Mouse (Mus musculus) embryo, embryonic 10.5 days (tissue): Measurements from ENCODE around the gene Rab36.

Experiments used
- DNase-seq: peaks from one replicate; pipeline ENCODE4 v3.0.0-alpha.2; 2015; ENCODE audit warnings: low spot score

The Rab36 gene

DNA sequence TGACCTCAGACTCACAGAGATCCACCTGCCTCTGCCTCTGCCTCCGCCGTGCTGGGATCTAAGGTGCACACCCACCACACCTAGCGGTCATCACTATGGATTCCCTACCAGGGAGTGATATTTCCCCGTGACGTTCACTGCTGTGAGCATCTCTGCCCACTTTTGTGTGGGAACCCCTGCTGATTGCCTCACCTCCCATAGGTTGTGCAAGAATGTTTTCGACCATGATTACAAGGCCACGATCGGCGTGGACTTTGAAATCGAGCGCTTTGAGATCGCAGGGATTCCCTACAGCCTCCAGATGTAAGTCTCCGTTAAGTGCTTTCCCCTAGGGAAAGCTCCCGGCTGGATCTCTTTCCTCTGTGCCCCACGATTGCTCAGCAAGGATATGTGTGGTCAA, 9.0 kb downstream of the Rab36 start:
- no peak for DNase-seq

GRCm38 (mm10) chr10:75048711-75049110, 11.9 kb downstream of the Rab36 start:
- no peak for DNase-seq

GRCm38 (mm10) chr10:75051364-75052074, 14.7 kb downstream of the Rab36 start:
- no peak for DNase-seq

DNA sequence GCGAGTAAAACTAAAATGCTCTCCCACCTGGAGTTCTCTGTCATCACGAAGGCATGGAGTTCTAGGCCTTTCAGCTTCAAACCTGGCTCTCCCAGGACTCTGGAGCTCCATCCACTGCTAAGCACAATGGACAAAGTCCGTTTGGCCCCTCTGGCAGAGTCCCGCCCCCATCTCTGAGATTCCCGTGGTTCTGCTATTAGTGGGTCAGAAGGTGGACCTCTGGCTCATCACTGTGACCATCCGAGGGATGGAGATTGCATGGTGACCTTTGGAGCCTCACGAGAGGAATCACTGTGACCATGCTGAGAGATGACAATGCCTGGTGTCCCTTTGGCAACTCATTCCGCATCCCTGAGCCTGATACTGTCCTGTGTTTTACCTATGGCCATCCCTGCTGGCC, 16.0 kb downstream of the Rab36 start:
- no peak for DNase-seq

- DNase-seq, result no peak
Measured at GRCm38 (mm10) chr10:75053655-75054054, 16.8 kb downstream of the Rab36 start.

DNA sequence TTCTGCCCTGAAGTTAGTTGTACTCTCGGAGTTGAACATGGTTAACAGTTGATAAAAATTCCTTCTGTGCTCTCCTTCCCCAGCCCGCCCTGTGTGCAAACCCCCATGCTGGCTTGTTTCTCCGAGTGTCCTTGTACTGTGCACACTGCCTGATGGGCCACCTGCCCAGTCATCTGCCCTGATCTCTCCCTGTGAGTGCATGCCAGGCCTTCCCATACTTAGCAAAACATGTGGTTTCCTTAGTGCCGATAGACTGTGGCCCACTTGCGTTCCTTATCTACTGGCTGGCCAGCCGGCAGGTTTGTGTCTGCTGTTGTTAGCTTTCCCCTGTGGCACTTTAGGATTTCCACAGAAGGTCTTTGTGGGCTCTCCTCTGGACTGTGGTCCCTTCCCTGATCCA, 17.3 kb downstream of the Rab36 start:
- DNase-seq, result no peak

- DNase-seq, result no peak
Measured at GRCm38 (mm10) chr10:75055672-75056071, 18.8 kb downstream of the Rab36 start.

- DNase-seq, result no peak
Measured at GRCm38 (mm10) chr10:75056255-75056654, 19.4 kb downstream of the Rab36 start.

- DNase-seq, result no peak
Measured at GRCm38 (mm10) chr10:75058336-75058735, 21.5 kb downstream of the Rab36 start.

DNA sequence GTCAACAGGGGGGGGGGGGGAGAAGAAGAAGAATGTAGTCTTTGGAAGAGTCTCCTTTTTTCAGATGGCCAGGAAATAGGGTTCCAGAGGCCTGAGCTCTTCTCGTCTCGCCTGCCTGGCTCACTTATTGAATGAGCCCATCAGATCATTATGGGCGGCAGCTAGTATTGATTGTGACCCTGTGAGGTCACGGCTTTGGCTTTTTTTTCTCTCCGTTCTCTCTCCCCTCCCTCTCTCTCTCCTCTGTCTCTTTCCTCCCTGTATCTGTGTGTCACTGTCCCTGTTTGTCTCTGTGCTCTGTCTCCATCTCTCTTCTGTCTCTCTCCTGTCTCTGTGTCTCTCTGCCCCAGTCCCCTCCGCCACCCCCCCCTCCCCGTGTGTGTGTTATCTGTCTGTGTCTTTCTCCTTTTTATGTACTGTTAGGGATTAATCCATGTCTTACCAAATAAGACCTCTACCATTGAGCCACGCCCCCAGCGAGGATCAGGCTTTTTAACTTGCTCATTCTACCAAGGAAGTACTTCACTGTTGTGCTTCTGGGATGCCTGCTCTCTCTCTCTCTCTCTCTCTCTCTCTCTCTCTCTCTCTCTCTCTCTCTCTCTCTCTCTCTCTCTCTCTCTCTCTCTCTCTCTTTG, 22.0 kb downstream of the Rab36 start:
- DNase-seq, result peak; percentile 61

GRCm38 (mm10) chr10:75059396-75059795, 22.5 kb downstream of the Rab36 start:
- peak; percentile 90 for DNase-seq

DNA sequence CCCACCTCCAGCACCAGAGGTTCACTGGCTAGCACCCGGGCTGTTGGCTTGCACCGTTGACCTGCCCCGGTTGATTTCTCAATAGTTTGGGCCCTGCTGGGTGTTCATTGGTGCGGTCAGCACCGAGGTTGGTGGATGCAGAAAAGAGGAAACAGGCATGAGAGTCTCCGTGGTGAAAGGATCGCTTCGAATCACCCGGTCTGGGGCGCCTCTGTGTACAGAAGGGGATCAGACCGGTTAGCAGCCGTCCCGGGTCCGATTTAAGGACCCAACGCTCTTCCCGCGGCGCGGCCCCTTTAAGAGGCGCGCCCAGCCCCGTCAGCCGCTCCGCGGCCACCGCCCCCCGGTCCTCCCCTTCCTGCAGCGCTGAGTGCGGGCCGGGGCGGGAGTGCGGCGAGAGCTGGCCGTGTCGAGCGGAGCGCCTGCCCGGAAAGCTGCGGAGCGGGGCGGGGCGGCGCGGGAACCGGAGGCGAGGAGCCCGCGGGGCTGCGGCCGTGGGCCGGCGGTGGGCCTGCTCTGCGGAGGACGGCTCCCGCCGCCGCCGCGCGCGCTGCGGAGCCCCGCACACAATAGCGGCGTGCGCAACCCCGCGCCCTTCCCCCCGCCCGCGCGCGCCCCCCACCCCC, 23.5 kb downstream of the Rab36 start, which contains the start of gene Bcr:
Gene Bcr (plus strand): TSS at position 376 of the 626 bp plus-strand sequence.
- peak; percentile 90 for DNase-seq

DNA sequence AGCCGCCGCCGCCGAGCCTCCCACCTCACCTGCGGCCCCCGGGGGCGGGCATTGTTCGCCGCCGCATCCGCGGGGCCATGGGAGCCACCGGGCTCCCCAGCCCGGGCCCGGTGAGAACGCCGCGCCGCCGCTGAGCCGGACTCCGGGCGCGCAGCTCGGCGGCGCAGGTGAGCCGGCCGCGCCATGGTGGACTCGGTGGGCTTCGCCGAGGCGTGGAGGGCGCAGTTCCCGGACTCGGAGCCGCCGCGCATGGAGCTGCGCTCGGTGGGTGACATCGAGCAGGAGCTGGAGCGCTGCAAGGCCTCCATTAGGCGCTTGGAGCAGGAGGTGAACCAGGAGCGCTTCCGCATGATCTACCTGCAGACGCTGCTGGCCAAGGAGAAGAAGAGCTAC, 24.0 kb downstream of the Rab36 start:
- no peak for DNase-seq

DNA sequence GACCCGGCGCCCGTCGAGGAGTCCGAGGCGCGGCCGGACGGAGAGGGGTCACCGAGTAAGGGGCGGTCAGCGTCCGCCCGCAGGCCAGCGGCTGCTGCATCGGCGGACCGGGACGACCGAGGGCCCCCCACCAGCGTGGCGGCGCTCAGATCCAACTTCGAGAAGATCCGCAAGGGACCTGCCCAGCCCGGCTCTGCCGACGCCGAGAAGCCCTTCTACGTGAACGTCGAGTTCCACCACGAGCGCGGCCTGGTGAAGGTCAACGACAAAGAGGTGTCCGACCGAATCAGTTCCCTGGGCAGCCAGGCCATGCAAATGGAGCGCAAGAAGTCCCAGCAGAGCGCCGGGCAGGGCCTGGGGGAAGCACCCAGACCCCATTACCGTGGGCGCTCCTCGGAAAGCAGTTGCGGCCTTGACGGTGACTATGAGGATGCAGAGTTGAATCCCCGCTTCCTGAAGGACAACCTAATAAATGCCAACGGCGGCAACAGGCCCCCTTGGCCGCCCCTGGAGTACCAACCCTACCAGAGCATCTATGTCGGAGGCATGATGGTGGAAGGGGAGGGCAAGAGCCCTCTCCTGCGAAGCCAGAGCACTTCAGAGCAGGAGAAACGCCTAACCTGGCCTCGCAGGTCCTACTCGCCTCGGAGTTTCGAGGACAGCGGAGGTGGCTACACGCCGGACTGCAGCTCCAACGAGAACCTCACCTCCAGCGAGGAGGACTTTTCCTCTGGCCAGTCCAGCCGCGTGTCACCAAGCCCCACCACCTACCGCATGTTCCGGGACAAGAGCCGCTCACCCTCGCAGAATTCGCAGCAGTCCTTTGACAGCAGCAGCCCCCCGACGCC, 24.7 kb downstream of the Rab36 start:
- DNase-seq, result peak; percentile 34

DNA sequence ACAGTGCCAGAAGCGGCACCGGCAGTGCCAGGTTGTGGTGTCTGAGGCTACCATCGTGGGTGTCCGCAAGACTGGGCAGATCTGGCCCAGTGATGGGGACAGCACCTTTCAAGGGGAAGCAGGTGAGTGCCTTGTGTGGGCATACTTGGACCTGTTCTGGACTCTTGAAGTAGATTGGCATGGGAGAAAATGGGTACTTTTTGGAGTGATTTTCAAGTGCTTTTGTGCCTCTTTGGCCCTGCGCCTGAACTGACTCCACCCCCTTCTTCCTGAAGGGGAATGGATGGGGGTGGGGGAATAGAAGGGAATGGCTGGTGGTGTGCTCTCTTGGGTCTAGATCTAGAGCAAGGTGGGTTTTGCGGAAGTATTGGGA, 25.3 kb downstream of the Rab36 start:
- no peak for DNase-seq

DNA sequence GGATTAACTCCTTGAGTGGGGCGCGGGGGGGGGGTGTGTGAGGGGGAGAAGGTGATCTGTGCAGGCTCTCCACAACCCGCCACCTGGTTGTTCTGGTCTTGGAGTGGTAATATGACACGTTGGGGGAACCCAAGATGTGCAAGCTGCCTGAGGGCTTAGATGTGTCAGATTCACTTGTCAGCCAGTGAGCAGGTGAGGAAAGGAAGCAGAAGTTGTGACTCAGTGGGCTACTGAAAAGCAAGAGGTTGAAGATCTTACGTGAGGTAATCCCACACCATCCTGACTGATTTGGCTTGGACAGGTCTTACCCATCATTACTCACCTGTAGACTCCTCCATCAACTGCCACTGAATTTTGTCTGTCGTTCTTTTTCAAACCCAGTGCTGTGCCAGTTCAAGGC, 25.8 kb downstream of the Rab36 start:
- no peak for DNase-seq

- no peak for DNase-seq
Measured at GRCm38 (mm10) chr10:75063301-75063965, 26.6 kb downstream of the Rab36 start.

DNA sequence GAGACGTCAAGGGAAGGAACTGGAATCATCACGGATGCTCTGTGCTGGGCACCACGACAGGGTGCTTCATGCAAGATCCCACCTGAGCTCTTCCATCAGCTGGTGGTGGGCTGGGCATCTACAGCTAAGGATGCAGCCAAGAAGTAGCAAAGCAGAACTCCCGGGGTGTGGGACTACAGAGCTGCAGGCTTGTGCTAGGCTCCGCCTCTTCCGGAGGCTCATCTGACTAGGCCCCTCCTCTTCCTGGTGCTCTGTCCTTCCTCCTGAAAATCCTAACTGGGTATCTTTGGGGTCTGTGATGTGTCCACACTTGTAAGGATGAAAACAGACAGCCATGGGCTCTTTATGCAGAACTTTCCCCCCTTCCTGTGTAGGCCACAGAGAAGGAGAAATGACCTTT, 28.8 kb downstream of the Rab36 start:
- no peak for DNase-seq

- DNase-seq, result no peak
Measured at GRCm38 (mm10) chr10:75067446-75067845, 30.6 kb downstream of the Rab36 start.

GRCm38 (mm10) chr10:75068086-75068485, 31.2 kb downstream of the Rab36 start:
- no peak for DNase-seq

DNA sequence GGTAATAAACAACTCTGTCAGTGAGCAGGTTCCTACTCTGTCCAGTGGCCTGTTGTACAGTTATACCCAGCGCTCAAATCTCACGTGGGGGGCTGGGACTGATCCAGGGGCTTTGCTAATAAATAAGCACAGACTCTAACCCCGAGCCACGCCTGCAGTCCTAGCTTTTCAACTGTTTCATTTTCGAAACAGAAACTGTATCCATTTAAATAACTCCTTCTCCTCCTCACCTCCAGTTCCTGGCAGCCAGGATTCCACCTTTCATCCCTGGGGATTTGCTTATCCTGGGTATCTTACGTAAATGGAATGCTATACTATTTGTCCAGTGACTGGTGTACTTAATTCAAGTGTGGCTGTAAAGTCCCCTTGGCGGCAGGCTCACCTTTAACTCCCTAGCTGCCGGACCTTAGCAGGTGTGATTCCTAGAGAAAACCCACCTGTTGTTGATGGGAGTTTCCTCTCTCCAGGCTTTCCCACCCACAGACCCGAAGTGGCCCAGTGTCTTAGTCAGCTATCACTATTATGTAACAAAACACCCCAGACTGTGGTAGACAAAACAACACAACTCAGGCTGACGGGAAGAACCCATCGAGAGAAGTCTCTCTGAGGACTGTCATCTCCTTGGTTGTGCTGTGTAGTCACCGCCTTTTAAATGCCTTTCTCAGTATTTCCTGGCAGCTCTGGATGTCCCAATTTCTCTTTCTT, 31.9 kb downstream of the Rab36 start:
- DNase-seq, result no peak
